Mouse (Mus musculus): ENCODE data around the gene Mfng.

DNA sequence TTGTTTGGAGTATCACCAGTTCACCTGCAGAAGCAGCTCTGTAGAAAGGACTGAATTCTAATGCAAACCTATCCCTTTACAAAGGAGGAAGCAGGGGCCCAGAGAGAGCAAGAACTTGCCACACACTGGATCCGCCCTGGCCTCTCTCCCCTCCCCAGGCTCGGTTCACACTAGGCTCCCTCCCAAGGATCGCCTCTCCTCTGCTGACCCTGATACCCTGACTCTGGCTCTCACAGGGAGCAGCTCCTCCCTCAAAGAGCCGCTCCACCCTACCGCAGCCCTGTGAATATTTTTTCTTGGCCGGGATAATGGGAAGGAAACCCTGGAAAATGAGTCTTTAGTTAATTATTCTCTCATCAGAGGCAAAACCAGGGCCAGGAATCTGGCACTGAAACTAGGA, 31.1 kb upstream of the Mfng start:
- TF ChIP-seq POLR2A (IDR thresholded peaks at IDR 0.05; ENCODE audit: borderline replicate concordance, control insufficient read depth, low read depth, low read length), result no peak
- no peak for TF ChIP-seq CTCF (IDR thresholded peaks at IDR 0.05; ENCODE audit: control insufficient read depth, insufficient read depth, low read length)

Data from bone marrow, adult 2 months (tissue).